Mouse (Mus musculus) liver, embryonic 11.5 days (tissue): Measurements from ENCODE around the gene Wwc1. TPM values are rescaled to one million over a fixed set of nuclear protein-coding genes. Genes with fewer than 3 reads are reported as not detected.
"Not testable (repeated sequence)": the region's sequence is repeated elsewhere in the genome, so short reads cannot be mapped to it uniquely, and the experiment has no call there.

ENCODE experiments used
- ATAC-seq: fragments of 200-750 bp; cut with Nextera tagmentation; replicated peaks from 2 replicates; pipeline ENCODE4 v1.8.0; 2017; ENCODE audit warnings: moderate number of reproducible peaks, mild to moderate bottlenecking, moderate TSS enrichment, moderate library complexity; ENCODE audit not compliant: low FRiP score
- DNase-seq: peaks from one replicate; pipeline ENCODE4 v3.0.0-alpha.2; 2017; ENCODE audit warnings: low spot score
- H3K27ac ChIP-seq: fragments of 300-500 bp; sonication (generic); 2 replicates; pipeline ENCODE4 v1.5.1; 2014; ENCODE audit warnings: mild to moderate bottlenecking, low read depth, low read length, control low read depth
- H3K27me3 ChIP-seq: fragments of 300-500 bp; sonication (generic); replicated peaks from 2 replicates; pipeline ENCODE4 v1.6.1; 2014; ENCODE audit warnings: low read length, mixed read lengths; ENCODE audit not compliant: control insufficient read depth, insufficient read depth
- H3K36me3 ChIP-seq: fragments of 300-500 bp; sonication (generic); 2 replicates; pipeline ENCODE4 v1.6.1; 2014; ENCODE audit warnings: mild to moderate bottlenecking, low read length, moderate library complexity, mixed read lengths; ENCODE audit not compliant: control insufficient read depth, insufficient read depth
- H3K4me1 ChIP-seq: fragments of 300-500 bp; sonication (generic); replicated peaks from 2 replicates; pipeline ENCODE4 v1.6.1; 2014; ENCODE audit warnings: low read length, mixed read lengths; ENCODE audit not compliant: control insufficient read depth, insufficient read depth
- H3K4me2 ChIP-seq: fragments of 300-500 bp; sonication (generic); 2 replicates; pipeline ENCODE4 v1.6.1; 2014; ENCODE audit warnings: mild to moderate bottlenecking, control low read depth, moderate library complexity
- H3K4me3 ChIP-seq: fragments of 300-500 bp; sonication (generic); 2 replicates; pipeline ENCODE4 v1.5.1; 2014; ENCODE audit warnings: low read depth, low read length, control low read depth
- H3K9ac ChIP-seq: fragments of 300-500 bp; sonication (generic); 2 replicates; pipeline ENCODE4 v1.6.1; 2014; ENCODE audit warnings: low read depth, low read length, control low read depth
- H3K9me3 ChIP-seq: fragments of 300-500 bp; sonication (generic); 2 replicates; pipeline ENCODE4 v1.6.1; 2016; ENCODE audit warnings: low read length, inconsistent platforms, mixed read lengths; ENCODE audit not compliant: control insufficient read depth
- WGBS: fragments of 180-500 bp; shearing (Covaris S2); extraction: QIAGEN DNeasy Blood & Tissue Kit; methylation state at CpG from one replicate; pipeline ENCODE4 v1.1.7; 2014; 5-methylcytosine and 5-hydroxymethylcytosine counted together
- polyA plus RNA-seq: library from polyadenylated mRNA; unstranded; fragments of >200 nt; fragmentation: Nextera tagmentation; extraction: Ambion mirVana; gene quantifications from 2 replicates; pipeline ENCODE4 v1.2.1, GENCODE M21; 2014

The Wwc1 gene
- polyA plus RNA-seq, 1 experiment from 2014 or later, result 4.1 TPM

GRCm38 (mm10) chr11:35792800-35793199 is 187.5 kb downstream of the Wwc1 start:
- not testable (repeated sequence) for DNase-seq, H3K4me1 ChIP-seq, ATAC-seq, H3K4me2 ChIP-seq, H3K27ac ChIP-seq, H3K9ac ChIP-seq, H3K9me3 ChIP-seq, H3K4me3 ChIP-seq, H3K36me3 ChIP-seq
- peaks cover 33% of the 10 kb centered on the region for H3K27me3 ChIP-seq
- 70% methylated on average over 5 of the region's 5 CpGs for WGBS

GRCm38 (mm10) chr11:35788443-35788842 is 191.9 kb downstream of the Wwc1 start:
- H3K4me3 ChIP-seq, result no peak overlapping the region
- 79% methylated on average over 2 of the region's 2 CpGs for WGBS
- H3K4me1 ChIP-seq, result no peaks in the 10 kb centered on the region
- no peak overlapping the region for H3K27ac ChIP-seq
- DNase-seq (no peak), ATAC-seq (no peak)
- no peak overlapping the region for H3K9ac ChIP-seq
- H3K4me2 ChIP-seq, result no peak overlapping the region
- no peaks in the 10 kb centered on the region for H3K9me3 ChIP-seq
- H3K36me3 ChIP-seq, result peaks cover 15% of the 10 kb centered on the region; the same call in 1 of the 2 replicates
- H3K27me3 ChIP-seq, result no peaks in the 10 kb centered on the region

Other genes with a start within 250 kb of the Wwc1 start
- gene Pank3, start 211.0 kb downstream of the Wwc1 start, polyA plus RNA-seq, result 11.0 and 11.7 TPM in 2 replicates
- not detected in 2 replicates for gene Fbll1, start 181.6 kb downstream of the Wwc1 start, polyA plus RNA-seq
- 137 and 141 TPM in 2 replicates for gene Rars, start 146.0 kb downstream of the Wwc1 start, polyA plus RNA-seq